Mouse (Mus musculus): ENCODE measurements around the gene Fmnl2. TPM values are rescaled to one million over a fixed set of nuclear protein-coding genes. Genes with fewer than 3 reads are reported as not detected.
A peak's percentile ranks its signal among the peaks of the same experiment; 100 is the strongest.

Fmnl2 gene
- total and polyA plus RNA-seq, 2 experiments, result 0.94 to 4.4 TPM

GRCm38 (mm10) chr2:52918094-52918493 lies 60.4 kb downstream of the Fmnl2 start:
- WGBS, result 28% methylated on average over 5 of the region's 5 CpGs
- peak; percentile 60 for DNase-seq (ENCODE audit: extremely low read depth, low read depth, low spot score)
- H3K4me1 ChIP-seq (ENCODE audit: control insufficient read depth, insufficient read depth, low read length), result peaks cover 5% of the 10 kb centered on the region
- H3K9ac ChIP-seq (ENCODE audit: low read depth, low read length), result no peak overlapping the region
- H3K27me3 ChIP-seq (ENCODE audit: control insufficient read depth, insufficient read depth, low read length), result no peaks in the 10 kb centered on the region
- TF ChIP-seq CTCF (IDR thresholded peaks at IDR 0.05; ENCODE audit: low read depth, low read length), result no peak
- no peak for TF ChIP-seq POLR2A (IDR thresholded peaks at IDR 0.05; ENCODE audit: extremely low read depth, insufficient read depth, low read length)
- peak overlapping the region; percentile 10; the same call in 1 of the 2 replicates for H3K27ac ChIP-seq (replicated peaks; ENCODE audit: insufficient read depth, low read depth, low read length)
- H3K4me3 ChIP-seq (ENCODE audit: insufficient read depth, low read depth, low read length), result no peak overlapping the region
- no peaks in the 10 kb centered on the region; the same call in 1 of the 2 replicates for H3K79me2 ChIP-seq (ENCODE audit: control insufficient read depth, insufficient read depth, low read length)
- no peaks in the 10 kb centered on the region for H3K36me3 ChIP-seq (ENCODE audit: control insufficient read depth, insufficient read depth, low read length)

GRCm38 (mm10) chr2:52920701-52921435 lies 63.2 kb downstream of the Fmnl2 start:
- no peak overlapping the region for H3K9ac ChIP-seq (ENCODE audit: low read depth, low read length)
- TF ChIP-seq CTCF (IDR thresholded peaks at IDR 0.05; ENCODE audit: low read depth, low read length) (no peak), POLR2A (IDR thresholded peaks at IDR 0.05; ENCODE audit: extremely low read depth, insufficient read depth, low read length) (no peak)
- H3K4me1 ChIP-seq (ENCODE audit: control insufficient read depth, insufficient read depth, low read length), result peaks cover 12% of the 10 kb centered on the region
- H3K79me2 ChIP-seq (ENCODE audit: control insufficient read depth, insufficient read depth, low read length), result no peaks in the 10 kb centered on the region; the same call in 1 of the 2 replicates
- H3K4me3 ChIP-seq (ENCODE audit: insufficient read depth, low read depth, low read length), result no peak overlapping the region
- no peak for DNase-seq (ENCODE audit: extremely low read depth, low read depth, low spot score)
- no peaks in the 10 kb centered on the region for H3K36me3 ChIP-seq (ENCODE audit: control insufficient read depth, insufficient read depth, low read length)
- no peak overlapping the region for H3K27ac ChIP-seq (replicated peaks; ENCODE audit: insufficient read depth, low read depth, low read length)
- WGBS, result 93% methylated on average over 5 of the region's 5 CpGs
- no peaks in the 10 kb centered on the region for H3K27me3 ChIP-seq (ENCODE audit: control insufficient read depth, insufficient read depth, low read length)

- no peak overlapping the region; the same call in 1 of the 2 replicates for H3K27ac ChIP-seq (replicated peaks; ENCODE audit: insufficient read depth, low read depth, low read length)
- H3K4me1 ChIP-seq (ENCODE audit: control insufficient read depth, insufficient read depth, low read length), result peaks cover 19% of the 10 kb centered on the region
- peak; percentile 89 for DNase-seq (ENCODE audit: extremely low read depth, low read depth, low spot score)
- TF ChIP-seq POLR2A (IDR thresholded peaks at IDR 0.05; ENCODE audit: extremely low read depth, insufficient read depth, low read length), result no peak
- no peak for TF ChIP-seq CTCF (IDR thresholded peaks at IDR 0.05; ENCODE audit: low read depth, low read length)
- no peaks in the 10 kb centered on the region for H3K36me3 ChIP-seq (ENCODE audit: control insufficient read depth, insufficient read depth, low read length)
- no peaks in the 10 kb centered on the region for H3K27me3 ChIP-seq (ENCODE audit: control insufficient read depth, insufficient read depth, low read length)
- WGBS, result 20% methylated on average over 3 of the region's 3 CpGs
- H3K79me2 ChIP-seq (ENCODE audit: control insufficient read depth, insufficient read depth, low read length), result no peaks in the 10 kb centered on the region; the same call in 1 of the 2 replicates
- H3K4me3 ChIP-seq (ENCODE audit: insufficient read depth, low read depth, low read length), result no peak overlapping the region
- no peak overlapping the region for H3K9ac ChIP-seq (ENCODE audit: low read depth, low read length)
Observed at GRCm38 (mm10) chr2:52925062-52925461, 67.4 kb downstream of the Fmnl2 start.

GRCm38 (mm10) chr2:52927381-52927780 lies 69.7 kb downstream of the Fmnl2 start:
- 24% methylated on average over 3 of the region's 3 CpGs for WGBS

GRCm38 (mm10) chr2:52927858-52928301 lies 70.2 kb downstream of the Fmnl2 start:
- Histone ChIP-seq H3K27ac (replicated peaks; ENCODE audit: insufficient read depth, low read depth, low read length) (peak overlapping the region; percentile 53; the same call in 1 of the 2 replicates), H3K27me3 (ENCODE audit: control insufficient read depth, insufficient read depth, low read length) (no peaks in the 10 kb centered on the region), H3K79me2 (ENCODE audit: control insufficient read depth, insufficient read depth, low read length) (peaks cover 2% of the 10 kb centered on the region; the same call in 1 of the 2 replicates), H3K4me3 (ENCODE audit: insufficient read depth, low read depth, low read length) (no peak overlapping the region), H3K9ac (ENCODE audit: low read depth, low read length) (no peak overlapping the region), H3K4me1 (ENCODE audit: control insufficient read depth, insufficient read depth, low read length) (peaks cover 18% of the 10 kb centered on the region), H3K36me3 (ENCODE audit: control insufficient read depth, insufficient read depth, low read length) (no peaks in the 10 kb centered on the region)
- 62% methylated on average over 10 of the region's 10 CpGs for WGBS
- TF ChIP-seq CTCF (IDR thresholded peaks at IDR 0.05; ENCODE audit: low read depth, low read length), result no peak
- no peak for DNase-seq (ENCODE audit: extremely low read depth, low read depth, low spot score)

More at GRCm38 (mm10) chr2:52927381-52927780, 69.7 kb downstream of the Fmnl2 start:
- Histone ChIP-seq H3K27ac (replicated peaks; ENCODE audit: insufficient read depth, low read depth, low read length) (peak overlapping the region; percentile 53; the same call in 1 of the 2 replicates), H3K27me3 (ENCODE audit: control insufficient read depth, insufficient read depth, low read length) (no peaks in the 10 kb centered on the region), H3K4me1 (ENCODE audit: control insufficient read depth, insufficient read depth, low read length) (peaks cover 19% of the 10 kb centered on the region), H3K9ac (ENCODE audit: low read depth, low read length) (no peak overlapping the region), H3K36me3 (ENCODE audit: control insufficient read depth, insufficient read depth, low read length) (no peaks in the 10 kb centered on the region), H3K79me2 (ENCODE audit: control insufficient read depth, insufficient read depth, low read length) (peaks cover 2% of the 10 kb centered on the region; the same call in 1 of the 2 replicates), H3K4me3 (ENCODE audit: insufficient read depth, low read depth, low read length) (no peak overlapping the region)
- no peak for TF ChIP-seq CTCF (IDR thresholded peaks at IDR 0.05; ENCODE audit: low read depth, low read length)
- TF ChIP-seq POLR2A (IDR thresholded peaks at IDR 0.05; ENCODE audit: extremely low read depth, insufficient read depth, low read length), result no peak
- peak; percentile 93 for DNase-seq (ENCODE audit: extremely low read depth, low read depth, low spot score)

GRCm38 (mm10) chr2:52928401-52928800 lies 70.7 kb downstream of the Fmnl2 start:
- peaks cover 17% of the 10 kb centered on the region for H3K4me1 ChIP-seq (ENCODE audit: control insufficient read depth, insufficient read depth, low read length)
- TF ChIP-seq POLR2A (IDR thresholded peaks at IDR 0.05; ENCODE audit: extremely low read depth, insufficient read depth, low read length) (no peak), CTCF (IDR thresholded peaks at IDR 0.05; ENCODE audit: low read depth, low read length) (no peak)
- H3K27me3 ChIP-seq (ENCODE audit: control insufficient read depth, insufficient read depth, low read length), result no peaks in the 10 kb centered on the region
- H3K9ac ChIP-seq (ENCODE audit: low read depth, low read length), result no peak overlapping the region
- no peaks in the 10 kb centered on the region for H3K36me3 ChIP-seq (ENCODE audit: control insufficient read depth, insufficient read depth, low read length)
- H3K4me3 ChIP-seq (ENCODE audit: insufficient read depth, low read depth, low read length), result no peak overlapping the region
- no peak overlapping the region for H3K27ac ChIP-seq (replicated peaks; ENCODE audit: insufficient read depth, low read depth, low read length)
- 72% methylated on average over 3 of the region's 3 CpGs for WGBS
- peaks cover 2% of the 10 kb centered on the region; the same call in 1 of the 2 replicates for H3K79me2 ChIP-seq (ENCODE audit: control insufficient read depth, insufficient read depth, low read length)
- DNase-seq (ENCODE audit: extremely low read depth, low read depth, low spot score), result no peak

Data from liver, adult 2 months (tissue).